Mouse (Mus musculus) myocyte (in vitro differentiated cells): ENCODE data around the gene Stfa2l1. TPM values are rescaled to one million over a fixed set of nuclear protein-coding genes. Genes with fewer than 3 reads are reported as not detected.

ENCODE experiments used
- H3K27me3 ChIP-seq: one replicate; pipeline ENCODE4 v1.6.1; 2011; ENCODE audit not compliant: control insufficient read depth, insufficient read depth, insufficient read length
- H3K36me3 ChIP-seq: one replicate; pipeline ENCODE4 v1.6.1; 2011; ENCODE audit not compliant: control insufficient read depth, insufficient read depth
- H3K4me2 ChIP-seq: one replicate; pipeline ENCODE4 v1.6.1; 2011; ENCODE audit warnings: low read depth, control low read depth
- H3K4me3 ChIP-seq: one replicate; pipeline ENCODE4 v1.5.1; 2011; ENCODE audit warnings: mild to moderate bottlenecking, control low read depth, moderate library complexity
- H3K79me2 ChIP-seq: one replicate; pipeline ENCODE4 v1.6.1; 2011; ENCODE audit not compliant: control insufficient read depth, insufficient read depth
- H3ac ChIP-seq: one replicate; pipeline ENCODE4 v1.6.1; 2011; ENCODE audit not compliant: control insufficient read depth, insufficient read length
- MYOD1 ChIP-seq, 3 experiments: IDR thresholded peaks; one replicate each; pipeline ENCODE4 v1.6.1; 2011; ENCODE audit warnings: control low read depth in 2 of 3, low read depth in 2 of 3, mild to moderate bottlenecking in 2 of 3, moderate library complexity in 1 of 3; ENCODE audit not compliant: insufficient read length in 2 of 3, control insufficient read depth in 1 of 3
- POLR2A ChIP-seq: IDR thresholded peaks from one replicate; pipeline ENCODE4 v1.6.1; 2011; ENCODE audit warnings: low read depth, mild to moderate bottlenecking, control low read depth, moderate library complexity; ENCODE audit not compliant: insufficient read length
- POLR2AphosphoS2 ChIP-seq: IDR thresholded peaks from one replicate; pipeline ENCODE4 v1.6.1; 2011; ENCODE audit warnings: low read depth, control low read depth; ENCODE audit not compliant: insufficient read length
- SRF ChIP-seq: IDR thresholded peaks from one replicate; pipeline ENCODE4 v1.6.1; 2011; ENCODE audit warnings: low read depth; ENCODE audit not compliant: control insufficient read depth, insufficient read length
- TCF12 ChIP-seq: IDR thresholded peaks from one replicate; pipeline ENCODE4 v1.6.1; 2011; ENCODE audit warnings: mild to moderate bottlenecking, control low read depth; ENCODE audit not compliant: poor library complexity, insufficient read depth, severe bottlenecking
- TCF3 ChIP-seq: IDR thresholded peaks from one replicate; pipeline ENCODE4 v1.6.1; 2011; ENCODE audit warnings: low read depth, control low read depth; ENCODE audit not compliant: insufficient read length
- polyA plus RNA-seq: library from polyadenylated mRNA; unstranded; fragments of >200 nt; fragmentation: generic; extraction: Trizol; gene quantifications from one replicate; pipeline ENCODE4 v1.2.1, GENCODE M21; 2012; ENCODE audit warnings: missing spikeins

The Stfa2l1 gene
- polyA plus RNA-seq, 1 experiment, result not detected

DNA sequence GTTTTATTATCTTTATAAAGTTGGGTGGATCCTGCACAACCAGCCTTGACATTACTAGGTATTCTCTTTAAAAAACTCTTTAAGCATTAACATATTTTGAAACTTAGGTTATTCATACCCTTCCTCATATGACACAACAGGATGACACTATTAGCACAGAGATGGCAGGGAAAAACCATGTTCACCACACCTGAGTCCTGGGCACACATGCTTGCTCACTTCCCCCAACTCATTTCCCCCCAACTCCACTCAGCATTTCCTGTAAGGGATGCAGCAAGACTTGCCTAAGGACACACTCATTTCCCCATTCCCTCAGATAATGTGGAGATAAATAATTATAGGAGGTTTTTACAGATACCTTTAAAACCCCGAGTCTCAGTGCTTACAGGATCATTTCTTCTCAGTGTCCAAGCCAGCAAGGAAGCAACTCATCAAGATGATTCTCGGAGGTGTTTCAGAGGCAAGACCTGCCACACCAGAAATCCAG, 53.4 kb downstream of the Stfa2l1 start, which contains the start of gene Gm5416:
Gene Gm5416 (plus strand): TSS at position 437 of the 487 bp plus-strand sequence.
- no peak within 1 kb of the TSS for H3K4me2 ChIP-seq
- no peaks in the 10 kb centered on the region for H3K36me3 ChIP-seq
- no peak within 1 kb of the TSS for H3K4me3 ChIP-seq
- no peaks in the 10 kb centered on the region for H3K27me3 ChIP-seq
- TF ChIP-seq POLR2A (no peak), POLR2AphosphoS2 (no peak), SRF (no peak), MYOD1 (IDR thresholded peaks at IDR 0.05; ENCODE audit: control insufficient read depth in 1 of 3, insufficient read length in 2 of 3, low read depth in 2 of 3) (no peak), TCF3 (no peak), TCF12 (no peak)
- no peaks in the 10 kb centered on the region for H3K79me2 ChIP-seq
- no peak within 1 kb of the TSS for H3ac ChIP-seq

Other genes starting within 250 kb of the Stfa2l1 start
- 1.2 TPM for gene Parp9, start 218.3 kb upstream of the Stfa2l1 start, polyA plus RNA-seq
- 0.83 TPM for gene Dtx3l, start 217.7 kb upstream of the Stfa2l1 start, polyA plus RNA-seq
- 14.8 TPM for gene Kpna1, start 178.1 kb upstream of the Stfa2l1 start, polyA plus RNA-seq
- gene Wdr5b, start 115.6 kb upstream of the Stfa2l1 start, polyA plus RNA-seq, result 1.9 TPM
- gene Fam162a, start 85.2 kb upstream of the Stfa2l1 start, polyA plus RNA-seq, result 363 TPM
- 41.8 TPM for gene Ccdc58, start 85.1 kb upstream of the Stfa2l1 start, polyA plus RNA-seq
- not detected for gene Csta1, start 25.6 kb upstream of the Stfa2l1 start, polyA plus RNA-seq
- not detected for gene Gm5483, start 27.4 kb downstream of the Stfa2l1 start, polyA plus RNA-seq
- not detected for gene Gm5416, start 53.6 kb downstream of the Stfa2l1 start, polyA plus RNA-seq
- gene 2010005H15Rik, start 64.7 kb downstream of the Stfa2l1 start, polyA plus RNA-seq, result not detected
- not detected for gene Stfa1, start 120.1 kb downstream of the Stfa2l1 start, polyA plus RNA-seq
- not detected for gene BC117090, start 177.5 kb downstream of the Stfa2l1 start, polyA plus RNA-seq
- not detected for gene BC100530, start 210.9 kb downstream of the Stfa2l1 start, polyA plus RNA-seq